Mouse (Mus musculus) liver, postnatal 0 days (tissue): ENCODE measurements around the gene Map3k19. TPM values are rescaled to one million over a fixed set of nuclear protein-coding genes. Genes with fewer than 3 reads are reported as not detected.

Source experiments
- ATAC-seq: fragments of 200-750 bp; cut with Nextera tagmentation; 2 replicates; pipeline ENCODE4 v1.8.0; 2017; ENCODE audit warnings: mild to moderate bottlenecking, moderate library complexity
- DNase-seq: peaks from one replicate; pipeline ENCODE4 v3.0.0-alpha.2; 2016
- H3K27ac ChIP-seq: fragments of 300-500 bp; sonication (generic); 2 replicates; pipeline ENCODE4 v1.5.1; 2014; ENCODE audit warnings: antibody characterized with exemption, moderate library complexity, mild to moderate bottlenecking, low read depth
- H3K27me3 ChIP-seq: fragments of 300-500 bp; sonication (generic); 2 replicates; pipeline ENCODE4 v1.6.1; 2014; ENCODE audit warnings: low read length, control low read depth, mixed read lengths; ENCODE audit not compliant: insufficient read depth
- H3K36me3 ChIP-seq: fragments of 300-500 bp; sonication (generic); replicated peaks from 2 replicates; pipeline ENCODE4 v1.6.1; 2014; ENCODE audit warnings: mild to moderate bottlenecking, control low read depth, low read length, moderate library complexity, mixed read lengths; ENCODE audit not compliant: insufficient read depth
- H3K4me1 ChIP-seq: fragments of 300-500 bp; sonication (generic); 2 replicates; pipeline ENCODE4 v1.6.1; 2014; ENCODE audit warnings: antibody characterized with exemption, mild to moderate bottlenecking, control low read depth; ENCODE audit not compliant: insufficient read depth
- H3K4me2 ChIP-seq: fragments of 300-500 bp; sonication (generic); 2 replicates; pipeline ENCODE4 v1.6.1; 2014; ENCODE audit warnings: low read depth, mild to moderate bottlenecking, low read length, moderate library complexity, mixed read lengths
- H3K4me3 ChIP-seq: fragments of 300-500 bp; sonication (generic); 2 replicates; pipeline ENCODE4 v1.5.1; 2014; ENCODE audit warnings: low read depth, low read length
- H3K9ac ChIP-seq: fragments of 300-500 bp; sonication (generic); replicated peaks from 2 replicates; pipeline ENCODE4 v1.6.1; 2014; ENCODE audit warnings: mild to moderate bottlenecking, moderate library complexity
- H3K9me3 ChIP-seq: fragments of 300-500 bp; sonication (generic); 2 replicates; pipeline ENCODE4 v1.6.1; 2016; ENCODE audit warnings: mild to moderate bottlenecking, control low read depth, low read length, mixed read lengths
- CTCF ChIP-seq: sonication (generic); IDR thresholded peaks from 2 replicates; pipeline ENCODE4 v1.5.1; 2016; ENCODE audit warnings: antibody characterized with exemption, low read depth
- EP300 ChIP-seq: IDR thresholded peaks from 2 replicates; pipeline ENCODE4 v1.6.1; 2016; ENCODE audit warnings: antibody characterized with exemption, low read depth, mild to moderate bottlenecking
- WGBS: fragments of 180-500 bp; shearing (Covaris S2); extraction: QIAGEN DNeasy Blood & Tissue Kit; methylation state at CpG from one replicate; pipeline ENCODE4 v1.1.7; 2014; ENCODE audit not compliant: insufficient replicate concordance; 5-methylcytosine and 5-hydroxymethylcytosine counted together
- polyA plus RNA-seq: library from polyadenylated mRNA; unstranded; fragments of >200 nt; fragmentation: Nextera tagmentation; extraction: Ambion mirVana; gene quantifications from 2 replicates; pipeline ENCODE4 v1.2.1, GENCODE M21; 2015

Gene Map3k19
- polyA plus RNA-seq, 1 experiment from 2014 or later, result not detected

GRCm38 (mm10) chr1:127776246-127776645, 78.6 kb downstream of the Map3k19 start:
- Histone ChIP-seq H3K27ac (peak overlapping the region; percentile 13; the same call in 1 of the 2 replicates), H3K9ac (peak overlapping the region; percentile 48), H3K4me1 (peaks cover 29% of the 10 kb centered on the region), H3K36me3 (peaks cover 3% of the 10 kb centered on the region; the same call in 1 of the 2 replicates), H3K4me3 (peak overlapping the region; percentile 88), H3K27me3 (no peaks in the 10 kb centered on the region), H3K4me2 (peak overlapping the region; percentile 84), H3K9me3 (no peaks in the 10 kb centered on the region)
- no peak for DNase-seq
- no peak for ATAC-seq
- 43% methylated on average over 6 of the region's 6 CpGs for WGBS
- TF ChIP-seq EP300, result no peak
- no peak for TF ChIP-seq CTCF

GRCm38 (mm10) chr1:127775206-127775720, 79.6 kb downstream of the Map3k19 start:
- H3K4me2 ChIP-seq, result peak overlapping the region; percentile 84
- ATAC-seq (no peak), DNase-seq (no peak)
- 5% methylated on average over 10 of the region's 10 CpGs for WGBS
- TF ChIP-seq EP300 (no peak), CTCF (no peak)
- H3K4me3 ChIP-seq, result peak overlapping the region; percentile 88
- no peaks in the 10 kb centered on the region for H3K9me3 ChIP-seq
- H3K36me3 ChIP-seq, result peaks cover 3% of the 10 kb centered on the region; the same call in 1 of the 2 replicates
- H3K9ac ChIP-seq, result peak overlapping the region; percentile 97
- no peaks in the 10 kb centered on the region for H3K27me3 ChIP-seq
- H3K27ac ChIP-seq, result peak overlapping the region; percentile 45; the same call in 1 of the 2 replicates
- peaks cover 22% of the 10 kb centered on the region for H3K4me1 ChIP-seq

GRCm38 (mm10) chr1:127774501-127774880, 80.3 kb downstream of the Map3k19 start:
- no peaks in the 10 kb centered on the region for H3K9me3 ChIP-seq

GRCm38 (mm10) chr1:127773803-127774500, 80.9 kb downstream of the Map3k19 start, which contains the start of gene Ccnt2:
Gene Ccnt2 (plus strand): TSS chr1:127774164.
- H3K27me3 ChIP-seq, result no peaks in the 10 kb centered on the region
- H3K36me3 ChIP-seq, result peaks cover 3% of the 10 kb centered on the region; the same call in 1 of the 2 replicates
- ATAC-seq (peak; percentile 98), DNase-seq (peak; percentile 100)
- peak; percentile 44 for TF ChIP-seq CTCF
- no peak; the same call in 1 of the 2 replicates for TF ChIP-seq EP300
- H3K4me2 ChIP-seq, result peak within 1 kb of the TSS; percentile 84
- H3K9me3 ChIP-seq, result no peaks in the 10 kb centered on the region
- H3K27ac ChIP-seq, result peak within 1 kb of the TSS; percentile 96
- peak within 1 kb of the TSS; percentile 88 for H3K4me3 ChIP-seq
- WGBS, result under 1% methylated on average over 62 of the region's 63 CpGs
- H3K4me1 ChIP-seq, result peaks cover 17% of the 10 kb centered on the region
- H3K9ac ChIP-seq, result peak within 1 kb of the TSS; percentile 97

More at GRCm38 (mm10) chr1:127774501-127774880, 80.3 kb downstream of the Map3k19 start:
- Histone ChIP-seq H3K9ac (peak overlapping the region; percentile 97), H3K4me3 (peak overlapping the region; percentile 88), H3K27me3 (no peaks in the 10 kb centered on the region), H3K27ac (peak overlapping the region; percentile 96), H3K4me1 (peaks cover 19% of the 10 kb centered on the region), H3K4me2 (peak overlapping the region; percentile 84), H3K36me3 (peaks cover 3% of the 10 kb centered on the region; the same call in 1 of the 2 replicates)
- WGBS, result under 1% methylated on average over 31 of the region's 31 CpGs
- TF ChIP-seq CTCF (no peak), EP300 (no peak; the same call in 1 of the 2 replicates)
- DNase-seq (no peak), ATAC-seq (peak; percentile 11)

GRCm38 (mm10) chr1:127773198-127773802, 81.5 kb downstream of the Map3k19 start:
- H3K27ac ChIP-seq, result peak overlapping the region; percentile 96
- H3K9me3 ChIP-seq, result no peaks in the 10 kb centered on the region
- ATAC-seq (peak; percentile 5), DNase-seq (no peak)
- WGBS, result under 1% methylated on average over 14 of the region's 14 CpGs
- H3K36me3 ChIP-seq, result 0 out of 2 replicates have a peak, but pooled peaks cover 3% of the 10 kb centered on the region
- peaks cover 17% of the 10 kb centered on the region for H3K4me1 ChIP-seq
- TF ChIP-seq CTCF, result no peak
- no peak for TF ChIP-seq EP300
- no peaks in the 10 kb centered on the region for H3K27me3 ChIP-seq
- peak overlapping the region; percentile 97 for H3K9ac ChIP-seq
- peak overlapping the region; percentile 88 for H3K4me3 ChIP-seq
- peak overlapping the region; percentile 71 for H3K4me2 ChIP-seq

- H3K9ac ChIP-seq, result no peak overlapping the region
Observed at GRCm38 (mm10) chr1:127766741-127767140, 88.1 kb downstream of the Map3k19 start.

More at GRCm38 (mm10) chr1:127766741-127767140, 88.1 kb downstream of the Map3k19 start:
- no peaks in the 10 kb centered on the region for H3K4me1 ChIP-seq
- 0 out of 2 replicates have a peak, but pooled peaks cover under 1% of the 10 kb centered on the region for H3K36me3 ChIP-seq
- H3K4me3 ChIP-seq, result no peak overlapping the region
- 78% methylated on average over 2 of the region's 2 CpGs for WGBS
- DNase-seq (no peak), ATAC-seq (no peak)
- H3K9me3 ChIP-seq, result no peaks in the 10 kb centered on the region
- no peak overlapping the region for H3K27ac ChIP-seq
- H3K4me2 ChIP-seq, result no peak overlapping the region
- no peak for TF ChIP-seq EP300
- no peak for TF ChIP-seq CTCF
- H3K27me3 ChIP-seq, result no peaks in the 10 kb centered on the region
